Mouse (Mus musculus): Measurements from ENCODE around the gene Rtl4. TPM values are rescaled to one million over a fixed set of nuclear protein-coding genes. Genes with fewer than 3 reads are reported as not detected.

The Rtl4 gene
- polyA plus RNA-seq (2015; fragmentation: Illumina TruSeq; extraction: RNeasy Lipid Tissue Mini Kit (QIAGEN cat#74804); ENCODE audit: insufficient read depth, low read depth, low replicate concordance): not detected

DNA sequence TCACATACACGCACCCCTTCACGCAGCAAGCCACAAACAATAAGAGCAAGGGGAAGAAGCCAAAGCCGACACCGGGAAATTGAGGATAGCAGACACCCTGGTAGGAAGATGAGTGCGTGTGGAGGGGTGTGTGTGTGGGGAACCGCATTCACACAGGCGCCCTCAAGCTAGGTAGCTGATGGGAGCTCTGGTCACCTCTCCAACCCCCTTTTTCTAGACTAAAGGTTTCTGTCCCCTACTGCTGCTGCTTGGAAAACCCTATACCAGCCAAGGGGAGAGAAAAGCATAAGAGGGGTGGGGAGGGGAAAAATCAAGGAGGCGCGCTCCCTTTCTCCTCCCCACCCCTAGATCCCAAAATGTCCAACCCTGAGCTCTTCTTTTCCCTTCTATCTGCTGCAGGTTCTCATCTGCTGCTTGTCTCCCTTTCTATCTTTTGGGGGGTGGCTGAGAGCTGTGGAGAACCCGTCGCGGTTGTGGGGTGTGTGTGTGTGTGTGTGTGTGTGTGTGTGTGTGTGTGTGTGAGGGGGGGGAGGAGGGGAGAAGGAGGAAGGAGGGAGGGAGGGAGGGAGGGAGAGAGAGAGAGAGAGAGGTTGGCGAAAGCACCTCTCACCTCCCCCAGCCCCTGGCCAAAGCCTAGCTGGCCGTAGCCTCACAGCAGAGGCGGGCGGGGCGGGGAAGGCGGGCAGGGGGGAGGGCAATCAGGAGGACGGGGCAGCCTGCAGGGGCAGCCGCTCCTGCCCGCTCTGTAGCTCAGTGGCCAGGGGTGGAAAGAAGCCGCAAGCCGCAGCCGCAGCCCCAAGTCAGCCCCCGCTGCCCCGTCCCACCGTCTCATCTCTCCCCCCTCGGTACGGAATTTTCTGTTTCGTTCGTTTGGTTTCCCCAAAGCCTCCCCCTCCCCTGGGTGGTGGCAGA is at the start of gene Rtl4:
Gene Rtl4, plus strand, starts transcription at position 701 of the 912 bp plus-strand sequence.

DNA sequence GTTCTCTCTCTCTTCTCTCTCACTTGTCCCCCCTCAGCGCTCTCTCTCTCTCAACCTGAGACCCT is 733 bp upstream of the Rtl4 start, which contains the start of gene Trpc5:
Gene Trpc5, minus strand, starts transcription at position 39 of the 65 bp plus-strand sequence.

Other genes starting within 250 kb of the Rtl4 start
- gene Trpc5os, start 232.3 kb upstream of the Rtl4 start, polyA plus RNA-seq (2015; fragmentation: Illumina TruSeq; extraction: RNeasy Lipid Tissue Mini Kit (QIAGEN cat#74804); ENCODE audit: insufficient read depth, low read depth, low replicate concordance): not detected
- not detected for gene Trpc5, start 727 bp upstream of the Rtl4 start, polyA plus RNA-seq (2015; fragmentation: Illumina TruSeq; extraction: RNeasy Lipid Tissue Mini Kit (QIAGEN cat#74804); ENCODE audit: insufficient read depth, low read depth, low replicate concordance)

Data from pancreas, adult 10 weeks (tissue).